Mouse (Mus musculus): ENCODE results near the gene Ovca2. TPM values are rescaled to one million over a fixed set of nuclear protein-coding genes. Genes with fewer than 3 reads are reported as not detected.

The Ovca2 gene
- total and polyA plus RNA-seq, 2 experiments from 2014 or later = 11.7 to 17.6 TPM

DNA sequence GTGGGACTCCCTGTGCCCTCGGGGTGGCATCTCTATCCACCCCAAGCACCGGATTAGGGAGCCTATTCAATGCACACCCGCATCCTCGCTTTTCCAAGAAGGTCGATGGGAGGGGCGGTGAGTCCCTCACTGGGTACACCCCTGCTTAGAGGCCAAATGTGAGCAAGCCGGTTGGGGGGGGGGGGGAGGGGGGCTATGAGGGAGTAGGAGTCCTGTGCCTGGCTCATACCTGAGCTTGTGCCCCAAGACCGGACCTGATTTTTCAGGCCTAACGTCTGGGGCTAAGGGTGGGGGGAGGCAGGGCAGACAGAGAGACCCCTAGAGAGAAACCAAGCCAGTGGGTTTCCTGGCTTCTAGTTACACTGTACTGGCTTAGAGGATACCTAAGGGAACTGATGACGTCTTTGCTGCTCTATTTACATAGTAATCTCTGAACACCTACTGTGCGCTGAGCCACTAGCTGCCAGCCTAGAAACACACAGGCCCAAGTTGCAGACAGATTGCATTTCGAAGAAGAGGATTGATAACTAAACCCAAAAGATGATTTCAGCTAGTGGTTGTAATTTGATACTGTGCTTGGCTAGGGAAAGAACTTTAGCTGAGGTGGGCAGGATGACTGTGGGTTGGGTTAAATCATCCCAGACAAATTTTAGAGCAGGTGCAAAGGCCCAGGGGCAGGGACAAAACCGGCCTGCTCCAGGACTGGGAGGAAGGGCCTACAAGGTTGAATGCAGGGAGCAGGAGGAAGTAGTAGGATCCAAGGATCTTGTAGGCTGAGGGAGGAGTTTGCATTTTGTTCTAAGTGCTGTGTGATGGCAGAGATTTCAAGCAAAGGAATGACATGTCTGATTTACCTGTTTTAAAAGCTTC lies 35.7 kb upstream of the Ovca2 start:
- no peak for TF ChIP-seq CTCF (IDR thresholded peaks at IDR 0.05; ENCODE audit: low read depth)
- DNase-seq (ENCODE audit: low spot score) = no peak
- Histone ChIP-seq H3K9ac (replicated peaks; ENCODE audit: low read length) (peak overlapping the region; percentile 50), H3K4me2 (ENCODE audit: low read depth, low read length) (peak overlapping the region; percentile 58), H3K36me3 (ENCODE audit: insufficient read depth, low read length) (no peaks in the 10 kb centered on the region), H3K27ac (peak overlapping the region; percentile 2; the same call in 1 of the 2 replicates), H3K9me3 (ENCODE audit: low read length) (no peaks in the 10 kb centered on the region), H3K4me3 (ENCODE audit: low read length) (peak overlapping the region; percentile 29), H3K27me3 (ENCODE audit: insufficient read depth, low read length) (no peaks in the 10 kb centered on the region), H3K4me1 (ENCODE audit: insufficient read depth, low read length) (peaks cover 16% of the 10 kb centered on the region)
- 18% methylated on average over 13 of the region's 13 CpGs for WGBS
- ATAC-seq = peak; percentile 8; the same call in 1 of the 2 replicates

DNA sequence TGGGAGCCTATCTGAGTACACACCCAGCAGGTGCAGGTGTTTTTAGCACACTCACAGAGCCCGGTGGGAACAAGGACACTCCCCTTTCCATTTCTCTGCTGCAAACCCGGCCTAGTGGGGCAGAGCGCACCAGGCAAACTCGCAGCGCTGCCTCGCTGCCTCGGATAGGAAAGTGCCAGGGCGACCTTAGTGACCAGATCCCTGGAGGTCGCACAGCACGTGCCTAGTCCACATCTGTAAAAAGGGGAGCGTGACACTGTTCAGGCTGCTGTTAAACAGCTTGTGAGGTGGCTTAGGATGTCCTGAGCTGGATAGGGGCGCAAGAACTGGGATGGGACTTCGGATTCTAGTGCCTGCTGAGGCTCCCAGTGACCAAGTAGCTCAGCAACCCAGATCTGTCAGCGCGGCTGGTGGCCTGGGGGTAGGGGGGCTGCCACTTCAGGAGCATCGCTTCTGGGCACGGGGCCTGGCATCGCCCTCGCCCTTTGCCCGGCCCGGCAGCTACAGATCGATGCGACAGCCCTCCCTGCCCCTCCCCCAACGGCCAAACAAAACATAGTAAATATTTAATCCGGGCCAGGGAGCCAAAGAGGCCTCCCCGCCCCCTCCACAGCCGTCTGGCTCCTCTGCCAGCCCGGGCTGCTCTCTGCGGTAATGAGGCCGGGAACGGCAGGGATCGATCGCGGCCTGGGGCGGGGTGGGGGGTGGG lies 34.9 kb upstream of the Ovca2 start:
- peak overlapping the region; percentile 29 for H3K4me3 ChIP-seq (ENCODE audit: low read length)
- peak overlapping the region; percentile 50 for H3K9ac ChIP-seq (replicated peaks; ENCODE audit: low read length)
- H3K4me1 ChIP-seq (ENCODE audit: insufficient read depth, low read length) = peaks cover 16% of the 10 kb centered on the region
- peak overlapping the region; percentile 58 for H3K4me2 ChIP-seq (ENCODE audit: low read depth, low read length)
- peak; percentile 67; the same call in 1 of the 2 replicates for ATAC-seq
- 3% methylated on average over 34 of the region's 35 CpGs for WGBS
- peak; percentile 57 for DNase-seq (ENCODE audit: low spot score)
- no peaks in the 10 kb centered on the region for H3K36me3 ChIP-seq (ENCODE audit: insufficient read depth, low read length)
- peak overlapping the region; percentile 2; the same call in 1 of the 2 replicates for H3K27ac ChIP-seq
- H3K27me3 ChIP-seq (ENCODE audit: insufficient read depth, low read length) = no peaks in the 10 kb centered on the region
- H3K9me3 ChIP-seq (ENCODE audit: low read length) = no peaks in the 10 kb centered on the region
- no peak for TF ChIP-seq CTCF (IDR thresholded peaks at IDR 0.05; ENCODE audit: low read depth)

DNA sequence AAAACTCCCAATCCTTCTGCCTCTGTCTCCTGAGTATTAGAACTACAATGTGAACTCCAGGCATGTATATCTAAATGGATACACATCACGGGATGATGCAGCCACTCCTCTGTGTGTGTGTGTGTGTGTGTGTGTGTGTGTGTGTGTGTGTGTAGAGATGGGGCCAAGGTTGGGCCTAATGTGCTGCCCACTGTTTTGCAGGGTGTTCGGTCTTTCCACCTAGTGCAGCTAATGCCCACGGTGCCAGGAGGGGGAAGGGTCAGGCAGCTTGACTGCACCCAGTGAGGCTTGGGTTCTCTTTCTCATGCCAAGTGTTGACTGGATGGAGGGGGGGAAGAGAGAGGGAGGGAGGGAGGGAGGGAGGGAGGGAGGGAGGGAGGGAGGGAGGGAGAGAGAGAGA lies 34.2 kb upstream of the Ovca2 start:
- peak overlapping the region; percentile 74 for H3K27ac ChIP-seq

DNA sequence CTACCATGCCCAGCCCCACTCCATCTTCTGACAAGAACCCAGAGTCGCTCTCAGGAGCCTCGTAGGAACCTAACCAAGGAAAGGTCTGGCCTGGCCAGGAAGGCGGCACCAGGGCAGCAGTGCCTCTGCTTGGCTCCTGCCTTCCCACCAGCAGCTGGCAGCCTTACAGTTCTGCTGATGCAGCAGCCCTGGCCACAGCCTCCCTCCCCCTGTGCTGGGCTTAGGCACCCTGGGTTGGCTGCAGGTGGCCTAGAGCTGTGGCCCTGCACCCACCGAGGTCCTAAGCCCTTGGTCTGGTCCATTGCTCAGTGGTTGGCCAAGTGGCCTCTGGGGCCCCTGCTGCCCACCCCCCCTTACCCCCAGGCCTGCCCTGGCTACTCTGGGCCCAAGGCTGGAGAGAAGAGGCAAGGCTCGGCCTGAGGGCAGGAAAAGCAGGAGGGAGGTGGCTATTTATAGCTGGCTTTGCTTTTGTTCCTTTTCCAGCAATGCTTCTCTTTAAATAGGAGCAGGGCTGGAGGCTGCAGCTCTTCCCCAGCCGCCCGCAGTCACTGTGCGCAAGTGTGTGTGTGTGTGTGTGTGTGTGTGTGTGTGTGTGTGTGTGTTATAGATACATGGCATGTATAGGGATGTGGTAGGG lies 33.5 kb upstream of the Ovca2 start:
- Histone ChIP-seq H3K36me3 (ENCODE audit: insufficient read depth, low read length) (no peaks in the 10 kb centered on the region), H3K4me3 (ENCODE audit: low read length) (no peak overlapping the region), H3K27ac (peak overlapping the region; percentile 74), H3K9ac (replicated peaks; ENCODE audit: low read length) (no peak overlapping the region), H3K4me2 (ENCODE audit: low read depth, low read length) (no peak overlapping the region), H3K27me3 (ENCODE audit: insufficient read depth, low read length) (no peaks in the 10 kb centered on the region), H3K9me3 (ENCODE audit: low read length) (no peaks in the 10 kb centered on the region), H3K4me1 (ENCODE audit: insufficient read depth, low read length) (peaks cover 16% of the 10 kb centered on the region)
- 47% methylated on average over 8 of the region's 8 CpGs for WGBS
- ATAC-seq = peak; percentile 44
- no peak for TF ChIP-seq CTCF (IDR thresholded peaks at IDR 0.05; ENCODE audit: low read depth)
- peak; percentile 36 for DNase-seq (ENCODE audit: low spot score)

More for the DNA sequence above, 34.2 kb upstream of the Ovca2 start:
- WGBS = 33% methylated on average over 3 of the region's 3 CpGs
- DNase-seq (ENCODE audit: low spot score) (peak; percentile 24), ATAC-seq (no peak)
- Histone ChIP-seq H3K4me1 (ENCODE audit: insufficient read depth, low read length) (peaks cover 16% of the 10 kb centered on the region), H3K9ac (replicated peaks; ENCODE audit: low read length) (no peak overlapping the region), H3K4me2 (ENCODE audit: low read depth, low read length) (no peak overlapping the region), H3K9me3 (ENCODE audit: low read length) (no peaks in the 10 kb centered on the region), H3K4me3 (ENCODE audit: low read length) (no peak overlapping the region), H3K27me3 (ENCODE audit: insufficient read depth, low read length) (no peaks in the 10 kb centered on the region), H3K36me3 (ENCODE audit: insufficient read depth, low read length) (no peaks in the 10 kb centered on the region)
- no peak for TF ChIP-seq CTCF (IDR thresholded peaks at IDR 0.05; ENCODE audit: low read depth)

DNA sequence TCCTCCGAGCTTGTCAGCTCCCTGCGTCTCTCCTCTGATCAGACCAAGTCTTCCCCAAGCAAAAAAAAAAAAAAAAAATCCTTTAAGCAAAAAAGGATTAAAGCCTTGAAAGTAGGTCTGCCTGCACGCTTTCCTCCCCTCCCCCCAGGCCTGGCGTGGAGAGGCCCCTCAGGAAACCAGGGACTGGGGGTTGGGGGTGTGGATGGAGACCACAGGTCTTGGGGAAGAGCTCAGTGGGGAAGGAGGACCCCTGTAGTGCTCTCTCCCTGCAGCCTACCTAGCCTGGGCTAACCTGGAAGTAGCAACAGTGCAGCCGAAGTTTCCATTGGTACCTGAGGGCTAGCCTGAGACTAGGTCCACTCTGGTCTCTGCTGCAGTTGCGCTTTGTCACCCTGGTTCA lies 32.1 kb upstream of the Ovca2 start:
- no peak overlapping the region for H3K9ac ChIP-seq (replicated peaks; ENCODE audit: low read length)
- H3K27ac ChIP-seq = 0 out of 2 replicates have a peak overlapping the region, but pooled peaks have one; percentile 26
- H3K9me3 ChIP-seq (ENCODE audit: low read length) = no peaks in the 10 kb centered on the region
- no peak for TF ChIP-seq CTCF (IDR thresholded peaks at IDR 0.05; ENCODE audit: low read depth)
- DNase-seq (ENCODE audit: low spot score) = no peak
- WGBS = 55% methylated on average over 6 of the region's 6 CpGs
- no peaks in the 10 kb centered on the region for H3K36me3 ChIP-seq (ENCODE audit: insufficient read depth, low read length)
- no peak overlapping the region for H3K4me3 ChIP-seq (ENCODE audit: low read length)
- H3K4me2 ChIP-seq (ENCODE audit: low read depth, low read length) = no peak overlapping the region
- no peak for ATAC-seq
- H3K4me1 ChIP-seq (ENCODE audit: insufficient read depth, low read length) = peaks cover 16% of the 10 kb centered on the region
- no peaks in the 10 kb centered on the region for H3K27me3 ChIP-seq (ENCODE audit: insufficient read depth, low read length)

DNA sequence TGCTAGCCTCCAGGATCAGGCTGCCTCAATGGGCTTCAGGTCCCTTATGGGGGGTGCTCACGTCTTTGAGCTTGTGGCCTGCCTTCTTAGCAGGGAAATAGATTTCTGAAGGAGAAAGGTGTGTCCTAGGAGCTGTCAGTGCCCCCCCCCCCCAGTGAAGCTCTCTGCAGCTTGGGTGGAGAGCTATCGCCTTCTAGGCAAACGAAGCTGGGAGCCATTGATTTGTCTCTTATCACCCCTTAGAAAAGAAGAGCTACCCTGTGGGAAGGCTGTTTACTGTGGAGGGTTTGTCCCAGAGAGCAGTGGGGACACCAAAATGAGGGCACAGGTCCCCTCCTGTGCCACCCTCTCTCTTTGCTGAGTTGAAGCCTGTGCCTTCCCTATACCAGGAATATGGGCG lies 31.5 kb upstream of the Ovca2 start:
- 72% methylated on average over 4 of the region's 4 CpGs for WGBS
- no peak for DNase-seq (ENCODE audit: low spot score)
- no peaks in the 10 kb centered on the region for H3K36me3 ChIP-seq (ENCODE audit: insufficient read depth, low read length)
- ATAC-seq = no peak
- H3K27me3 ChIP-seq (ENCODE audit: insufficient read depth, low read length) = no peaks in the 10 kb centered on the region
- no peak overlapping the region for H3K4me2 ChIP-seq (ENCODE audit: low read depth, low read length)
- no peak overlapping the region for H3K4me3 ChIP-seq (ENCODE audit: low read length)
- TF ChIP-seq CTCF (IDR thresholded peaks at IDR 0.05; ENCODE audit: low read depth) = no peak
- no peaks in the 10 kb centered on the region for H3K9me3 ChIP-seq (ENCODE audit: low read length)
- H3K4me1 ChIP-seq (ENCODE audit: insufficient read depth, low read length) = peaks cover 16% of the 10 kb centered on the region
- no peak overlapping the region for H3K9ac ChIP-seq (replicated peaks; ENCODE audit: low read length)
- no peak overlapping the region for H3K27ac ChIP-seq

Data from hindbrain, postnatal 0 days (tissue).